Mouse (Mus musculus): ENCODE results near the gene Acbd6. TPM values are rescaled to one million over a fixed set of nuclear protein-coding genes. Genes with fewer than 3 reads are reported as not detected.

The Acbd6 gene
- polyA plus RNA-seq, 1 experiment from 2014 or later, result 55.6 TPM

GRCm38 (mm10) chr1:155725876-155726275 is 168.0 kb downstream of the Acbd6 start:
- Histone ChIP-seq H3K27ac (no peak overlapping the region), H3K27me3 (peaks cover 88% of the 10 kb centered on the region), H3K9me3 (replicated peaks) (no peaks in the 10 kb centered on the region), H3K4me1 (replicated peaks) (no peaks in the 10 kb centered on the region), H3K4me3 (no peak overlapping the region), H3K36me3 (no peaks in the 10 kb centered on the region), H3K9ac (no peak overlapping the region), H3K4me2 (no peak overlapping the region)
- 63% methylated on average over 2 of the region's 2 CpGs for WGBS
- ATAC-seq (replicated peaks; ENCODE audit: insufficient number of reproducible peaks, insufficient read depth, low FRiP score, low read depth), result no peak

- ATAC-seq (replicated peaks; ENCODE audit: insufficient number of reproducible peaks, insufficient read depth, low FRiP score, low read depth), result no peak
- Histone ChIP-seq H3K4me2 (no peak overlapping the region), H3K36me3 (no peaks in the 10 kb centered on the region), H3K9me3 (replicated peaks) (no peaks in the 10 kb centered on the region), H3K9ac (no peak overlapping the region), H3K27me3 (peaks cover 96% of the 10 kb centered on the region), H3K27ac (no peak overlapping the region), H3K4me3 (no peak overlapping the region), H3K4me1 (replicated peaks) (no peaks in the 10 kb centered on the region)
- WGBS, result 27% methylated on average over 10 of the region's 10 CpGs
Measured at GRCm38 (mm10) chr1:155727830-155728229, 169.9 kb downstream of the Acbd6 start.

GRCm38 (mm10) chr1:155729113-155729795 is 171.3 kb downstream of the Acbd6 start:
- no peaks in the 10 kb centered on the region for H3K36me3 ChIP-seq
- ATAC-seq (replicated peaks; ENCODE audit: insufficient number of reproducible peaks, insufficient read depth, low FRiP score, low read depth), result no peak
- H3K4me1 ChIP-seq (replicated peaks), result no peaks in the 10 kb centered on the region
- no peak overlapping the region for H3K9ac ChIP-seq
- peaks cover 96% of the 10 kb centered on the region for H3K27me3 ChIP-seq
- no peak overlapping the region for H3K4me2 ChIP-seq
- H3K9me3 ChIP-seq (replicated peaks), result no peaks in the 10 kb centered on the region
- no peak overlapping the region for H3K4me3 ChIP-seq
- 5% methylated on average over 23 of the region's 23 CpGs for WGBS
- no peak overlapping the region for H3K27ac ChIP-seq

GRCm38 (mm10) chr1:155731156-155731555 is 173.2 kb downstream of the Acbd6 start:
- H3K4me2 ChIP-seq, result no peak overlapping the region
- H3K27me3 ChIP-seq, result peaks cover 96% of the 10 kb centered on the region
- no peak overlapping the region for H3K9ac ChIP-seq
- H3K9me3 ChIP-seq (replicated peaks), result no peaks in the 10 kb centered on the region
- no peaks in the 10 kb centered on the region for H3K4me1 ChIP-seq (replicated peaks)
- no peak for ATAC-seq (replicated peaks; ENCODE audit: insufficient number of reproducible peaks, insufficient read depth, low FRiP score, low read depth)
- no peak overlapping the region for H3K27ac ChIP-seq
- H3K4me3 ChIP-seq, result no peak overlapping the region
- H3K36me3 ChIP-seq, result no peaks in the 10 kb centered on the region
- 0% methylated on average over 2 of the region's 2 CpGs for WGBS

- Histone ChIP-seq H3K27ac (no peak overlapping the region), H3K36me3 (no peaks in the 10 kb centered on the region), H3K9me3 (replicated peaks) (no peaks in the 10 kb centered on the region), H3K4me2 (no peak overlapping the region), H3K4me1 (replicated peaks) (peaks cover 22% of the 10 kb centered on the region), H3K4me3 (peak overlapping the region; percentile 15; the same call in 1 of the 2 replicates), H3K27me3 (peaks cover 99% of the 10 kb centered on the region), H3K9ac (no peak overlapping the region)
- no peak for ATAC-seq (replicated peaks; ENCODE audit: insufficient number of reproducible peaks, insufficient read depth, low FRiP score, low read depth)
- WGBS, result 1% methylated on average over 26 of the region's 26 CpGs
Measured at GRCm38 (mm10) chr1:155736096-155736825, 178.3 kb downstream of the Acbd6 start.

DNA sequence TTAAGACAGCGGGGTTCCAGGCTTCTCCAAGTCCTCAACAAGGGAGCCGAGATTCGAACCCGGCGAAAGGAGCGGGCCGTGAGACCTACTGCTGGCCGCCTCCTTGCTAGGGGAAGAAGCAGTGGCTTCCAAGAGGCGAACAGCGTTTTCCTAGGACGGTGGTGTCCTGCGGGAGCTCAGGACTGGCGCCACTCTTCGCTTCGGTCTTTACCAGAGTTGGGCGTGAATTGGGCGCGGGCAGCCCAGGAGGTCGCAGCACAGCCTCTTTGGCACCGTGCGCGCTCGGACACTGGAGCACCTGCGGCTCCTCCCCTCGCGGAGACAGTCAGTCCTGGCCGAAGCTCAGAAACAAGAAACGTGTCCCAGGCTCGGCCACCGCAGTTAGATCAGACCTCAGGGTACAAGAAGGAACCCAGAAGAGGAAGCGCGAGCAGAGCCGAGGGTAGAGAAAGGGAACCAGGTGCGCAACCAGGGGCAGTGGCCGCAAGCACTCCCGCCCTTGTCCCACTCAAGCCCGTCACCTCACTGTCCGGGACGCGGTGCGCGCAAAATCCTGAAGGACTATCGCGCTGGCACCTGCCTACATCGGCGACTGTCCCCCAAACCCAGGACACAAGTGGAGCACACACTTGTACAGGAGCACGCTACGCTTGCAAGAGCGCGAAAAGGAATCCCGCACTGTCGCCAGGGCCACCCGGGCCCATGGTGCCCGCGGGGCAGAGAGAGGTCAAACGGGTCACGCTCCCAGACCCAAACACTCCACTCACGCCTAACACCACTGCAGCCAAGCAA is 179.3 kb downstream of the Acbd6 start:
- peaks cover 32% of the 10 kb centered on the region for H3K4me1 ChIP-seq (replicated peaks)
- no peak overlapping the region for H3K27ac ChIP-seq
- peaks cover 99% of the 10 kb centered on the region for H3K27me3 ChIP-seq
- H3K4me2 ChIP-seq, result peak overlapping the region; percentile 8; the same call in 1 of the 2 replicates
- H3K9ac ChIP-seq, result no peak overlapping the region
- H3K9me3 ChIP-seq (replicated peaks), result no peaks in the 10 kb centered on the region
- no peaks in the 10 kb centered on the region for H3K36me3 ChIP-seq
- no peak for ATAC-seq (replicated peaks; ENCODE audit: insufficient number of reproducible peaks, insufficient read depth, low FRiP score, low read depth)
- peak overlapping the region; percentile 15 for H3K4me3 ChIP-seq
- WGBS, result under 1% methylated on average over 58 of the region's 58 CpGs

DNA sequence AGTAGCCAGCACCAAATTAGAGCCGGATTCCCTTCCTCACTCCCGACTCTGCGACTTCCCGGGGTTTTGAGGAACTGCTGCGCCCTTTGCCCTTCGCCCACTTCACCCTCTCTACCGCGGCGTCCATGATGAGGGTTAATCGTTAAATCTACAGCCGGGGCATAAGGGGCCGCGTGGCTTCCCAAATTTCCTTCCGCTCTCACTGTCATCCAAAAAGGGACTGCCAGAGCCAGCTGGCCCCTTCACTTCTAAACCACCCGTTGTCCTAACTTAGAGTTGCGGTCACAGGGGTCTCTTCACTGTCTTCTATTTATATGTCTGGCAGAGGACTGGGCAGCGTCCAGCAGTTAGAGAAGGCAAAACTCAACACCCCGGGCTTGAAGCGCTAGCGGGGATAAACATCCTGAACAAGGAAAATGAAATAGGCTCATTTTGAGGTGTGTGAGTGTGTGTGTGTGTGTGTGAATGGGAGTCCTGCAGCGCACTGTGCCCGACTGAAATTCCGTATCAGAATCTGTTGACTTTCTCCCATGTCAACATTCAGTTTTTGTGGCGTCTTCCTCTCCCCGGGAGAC is 180.0 kb downstream of the Acbd6 start:
- Histone ChIP-seq H3K9ac (no peak overlapping the region), H3K4me3 (0 out of 2 replicates have a peak overlapping the region, but pooled peaks have one; percentile 15), H3K4me1 (replicated peaks) (peaks cover 39% of the 10 kb centered on the region), H3K4me2 (peak overlapping the region; percentile 8; the same call in 1 of the 2 replicates), H3K27me3 (peaks cover 99% of the 10 kb centered on the region), H3K36me3 (no peaks in the 10 kb centered on the region), H3K27ac (no peak overlapping the region), H3K9me3 (replicated peaks) (no peaks in the 10 kb centered on the region)
- WGBS, result under 1% methylated on average over 25 of the region's 25 CpGs
- ATAC-seq (replicated peaks; ENCODE audit: insufficient number of reproducible peaks, insufficient read depth, low FRiP score, low read depth), result no peak

Other genes starting within 250 kb of the Acbd6 start
- 8.9 and 10.2 TPM in 2 replicates for gene Xpr1, start 140.7 kb upstream of the Acbd6 start, polyA plus RNA-seq (2015; fragmentation: Nextera tagmentation; extraction: Ambion mirVana)
- not detected in 2 replicates for gene Lhx4, start 193.6 kb downstream of the Acbd6 start, polyA plus RNA-seq (2015; fragmentation: Nextera tagmentation; extraction: Ambion mirVana)